Mouse (Mus musculus) spleen, adult 2 months (tissue): ENCODE measurements around the gene Spz1. TPM values are rescaled to one million over a fixed set of nuclear protein-coding genes. Genes with fewer than 3 reads are reported as not detected.

ENCODE experiments used
- DNase-seq, 2 experiments: peaks; one replicate each; pipeline versions ENCODE4 v3.0.0 to v3.0.0-alpha.2; 2012 to 2021; ENCODE audit warnings: low spot score in 2 of 2, low read depth in 1 of 2
- H3K27ac ChIP-seq: fragments of 200-500 bp; 2 replicates; pipeline ENCODE4 v1.5.1; 2012; ENCODE audit warnings: low read length, inconsistent platforms; ENCODE audit not compliant: insufficient read depth
- H3K27me3 ChIP-seq: fragments of 200-500 bp; 2 replicates; pipeline ENCODE4 v1.6.1; 2012; ENCODE audit warnings: mild to moderate bottlenecking, moderate library complexity, low read length, inconsistent platforms; ENCODE audit not compliant: control insufficient read depth, insufficient read depth
- H3K36me3 ChIP-seq: fragments of 200-500 bp; 2 replicates; pipeline ENCODE4 v1.6.1; 2012; ENCODE audit warnings: mild to moderate bottlenecking, low read length, inconsistent platforms; ENCODE audit not compliant: control insufficient read depth, insufficient read depth
- H3K4me1 ChIP-seq: fragments of 200-500 bp; 2 replicates; pipeline ENCODE4 v1.6.1; 2011; ENCODE audit warnings: inconsistent platforms; ENCODE audit not compliant: control insufficient read depth, insufficient read depth, insufficient read length
- H3K4me3 ChIP-seq: fragments of 200-500 bp; 2 replicates; pipeline ENCODE4 v1.5.1; 2011; ENCODE audit warnings: mild to moderate bottlenecking, inconsistent platforms; ENCODE audit not compliant: insufficient read depth, insufficient read length; ENCODE audit errors: extremely low read depth
- CTCF ChIP-seq: fragments of 200-500 bp; IDR thresholded peaks from 2 replicates; pipeline ENCODE4 v1.5.1; 2011; ENCODE audit warnings: mild to moderate bottlenecking, inconsistent platforms; ENCODE audit not compliant: insufficient read depth, insufficient read length, insufficient replicate concordance; ENCODE audit errors: extremely low read depth
- POLR2A ChIP-seq: fragments of 200-500 bp; IDR thresholded peaks from 2 replicates; pipeline ENCODE4 v1.6.1; 2011; ENCODE audit warnings: low read depth, low read length, inconsistent platforms
- WGBS: fragments of 180-500 bp; shearing (Covaris S2); methylation state at CpG from one replicate; pipeline ENCODE4 v1.1.7; 2018; 5-methylcytosine and 5-hydroxymethylcytosine counted together
- polyA plus RNA-seq: library from polyadenylated mRNA; depleted of rRNA; stranded (reverse); fragments of >200 nt; gene quantifications from 2 replicates; pipeline ENCODE4 v1.2.3, GENCODE M21; 2012

Gene Spz1
- polyA plus RNA-seq, 1 experiment, result not detected

DNA sequence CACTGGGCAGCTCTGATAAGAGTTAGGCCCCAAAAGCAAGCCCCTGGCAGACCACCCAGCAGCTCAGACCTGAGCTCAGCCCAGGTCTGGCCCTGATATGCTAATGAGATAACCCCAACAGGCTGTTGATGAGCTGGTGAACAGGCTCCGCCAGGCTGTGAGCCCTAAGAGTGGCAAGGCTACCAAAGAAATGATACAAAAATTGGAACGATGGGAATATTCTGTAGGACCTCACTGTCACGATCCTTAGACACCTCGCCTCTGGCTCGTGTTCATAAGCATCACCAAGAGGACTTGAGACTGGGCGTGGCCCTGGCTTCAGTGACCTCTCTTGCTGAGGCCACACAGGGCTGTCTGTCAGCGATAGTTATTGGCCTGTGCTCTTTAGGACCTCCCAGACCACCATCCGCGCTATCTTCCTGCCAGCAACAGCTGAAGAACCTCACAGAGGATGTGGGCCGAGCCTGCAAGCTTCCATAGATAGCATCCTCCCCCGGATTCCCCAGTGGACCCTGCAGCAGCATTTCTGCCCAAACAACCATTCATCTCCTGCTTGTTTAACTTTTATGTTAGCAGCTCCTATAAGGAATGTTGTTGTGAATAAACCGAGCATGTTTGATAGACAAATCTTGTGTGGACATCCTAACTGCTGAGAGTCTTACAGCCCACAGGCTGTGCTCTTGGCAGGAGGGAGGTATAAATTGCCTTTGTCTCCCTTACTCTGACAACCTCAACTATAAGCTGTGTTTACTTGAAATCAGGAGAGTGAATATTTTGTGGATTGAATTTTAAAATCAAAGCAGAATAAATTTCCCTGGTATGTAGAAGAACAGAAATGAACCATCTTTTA is 17.0 kb upstream of the Spz1 start:
- WGBS, result 49% methylated on average over 12 of the region's 12 CpGs
- no peak for DNase-seq
- TF ChIP-seq CTCF (no peak), POLR2A (no peak)
- Histone ChIP-seq H3K4me3 (no peak overlapping the region), H3K27ac (no peak overlapping the region; the same call in 1 of the 2 replicates), H3K36me3 (no peaks in the 10 kb centered on the region), H3K27me3 (no peaks in the 10 kb centered on the region), H3K4me1 (0 out of 2 replicates have a peak, but pooled peaks cover 4% of the 10 kb centered on the region)

DNA sequence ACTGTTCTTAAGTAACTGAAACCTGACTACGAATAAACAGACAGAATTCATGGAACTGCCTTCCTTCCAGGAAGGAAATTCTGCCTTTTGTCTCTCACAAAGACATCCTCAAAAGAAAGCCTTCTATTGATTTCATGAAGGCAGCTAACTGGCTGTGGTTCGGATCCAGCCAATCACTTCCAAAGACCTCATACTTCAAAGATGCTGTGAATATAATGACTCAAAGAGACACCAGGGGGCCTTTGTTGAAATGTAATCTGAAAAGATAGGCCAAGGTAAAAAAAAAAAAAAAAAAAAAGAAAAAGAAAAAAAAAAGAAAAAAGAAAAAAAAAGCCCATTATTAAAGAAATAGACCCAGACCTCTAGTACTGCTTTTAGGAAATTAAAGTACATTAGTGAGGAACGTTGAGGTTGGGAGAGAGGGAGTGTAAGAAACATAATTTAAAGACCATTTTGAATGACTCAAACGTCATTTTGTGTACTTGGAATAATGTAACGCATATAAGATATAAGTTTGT is 16.4 kb upstream of the Spz1 start:
- TF ChIP-seq POLR2A (no peak), CTCF (no peak)
- H3K36me3 ChIP-seq, result no peaks in the 10 kb centered on the region
- no peaks in the 10 kb centered on the region for H3K27me3 ChIP-seq
- no peak overlapping the region for H3K4me3 ChIP-seq
- DNase-seq, result no peak
- 0 out of 2 replicates have a peak, but pooled peaks cover 4% of the 10 kb centered on the region for H3K4me1 ChIP-seq
- H3K27ac ChIP-seq, result no peak overlapping the region
- WGBS, result 75% methylated on average over 5 of the region's 5 CpGs

DNA sequence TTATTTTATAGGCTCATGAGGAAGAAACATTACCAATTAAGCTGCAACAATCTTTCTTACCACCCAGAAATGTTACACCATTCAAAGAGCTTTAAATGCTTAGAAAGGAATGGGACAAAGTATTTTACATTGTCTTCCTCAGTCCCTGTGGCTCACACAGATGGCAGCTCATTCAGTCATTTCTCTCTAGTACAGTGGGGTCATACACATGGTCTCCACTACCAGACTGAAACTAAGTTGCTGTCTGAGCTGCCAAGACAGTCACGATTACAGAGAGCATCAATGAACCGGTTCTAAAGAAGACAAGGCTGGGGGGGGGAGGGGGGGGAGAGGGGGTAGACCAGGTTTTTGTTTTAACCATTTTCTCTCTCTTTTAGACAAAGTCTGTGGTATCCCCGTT is 15.3 kb upstream of the Spz1 start:
- Histone ChIP-seq H3K27me3 (no peaks in the 10 kb centered on the region), H3K4me1 (0 out of 2 replicates have a peak, but pooled peaks cover 4% of the 10 kb centered on the region), H3K4me3 (no peak overlapping the region), H3K36me3 (no peaks in the 10 kb centered on the region), H3K27ac (no peak overlapping the region)
- WGBS, result 76% methylated on average over 3 of the region's 3 CpGs
- no peak for TF ChIP-seq CTCF
- TF ChIP-seq POLR2A, result no peak
- DNase-seq, result no peak

DNA sequence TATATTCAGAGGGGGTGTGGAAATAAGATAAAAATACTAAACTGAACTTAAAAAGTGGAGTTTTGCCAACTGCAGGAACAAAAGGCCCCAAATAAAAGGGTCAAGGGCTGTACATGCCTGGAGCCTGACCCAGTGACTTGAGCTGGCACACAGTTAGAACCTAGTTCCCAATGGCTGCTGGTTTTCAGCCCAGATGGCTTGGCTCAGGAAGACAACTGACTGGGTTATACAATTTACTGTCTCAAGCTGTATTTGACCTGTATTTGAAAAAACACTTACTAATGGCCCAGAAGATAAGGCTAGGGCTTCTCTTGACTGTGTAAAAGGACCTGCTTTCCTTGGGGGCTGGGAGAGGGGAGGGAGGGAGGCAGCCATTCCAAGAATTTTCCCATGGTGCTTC is 13.3 kb upstream of the Spz1 start:
- Histone ChIP-seq H3K27me3 (no peaks in the 10 kb centered on the region), H3K27ac (no peak overlapping the region), H3K4me1 (0 out of 2 replicates have a peak, but pooled peaks cover 4% of the 10 kb centered on the region), H3K4me3 (no peak overlapping the region), H3K36me3 (no peaks in the 10 kb centered on the region)
- DNase-seq, result no peak
- TF ChIP-seq CTCF (no peak), POLR2A (no peak)

DNA sequence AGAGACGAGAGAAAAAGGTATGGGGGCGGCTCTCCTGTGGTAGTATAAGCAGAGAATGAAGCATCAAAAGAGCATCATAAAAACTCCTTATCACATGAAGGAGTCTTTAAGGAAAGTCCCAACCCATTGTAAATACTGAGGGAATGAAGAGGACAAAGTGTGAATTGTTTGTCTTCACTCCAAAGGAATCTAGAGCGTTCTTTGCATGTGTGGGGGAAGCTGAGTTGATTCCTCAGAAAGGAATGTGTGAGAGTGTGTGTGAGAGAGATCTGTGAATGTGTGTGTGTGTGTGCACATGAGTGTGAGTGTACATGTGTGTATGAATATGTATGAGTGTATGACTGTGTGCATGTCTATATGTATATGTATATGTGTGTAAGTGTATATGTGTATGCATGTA is 12.7 kb upstream of the Spz1 start:
- no peak for TF ChIP-seq POLR2A
- no peak for TF ChIP-seq CTCF
- no peak for DNase-seq
- no peak overlapping the region for H3K4me3 ChIP-seq
- WGBS, result 90% methylated on average over 3 of the region's 3 CpGs
- H3K36me3 ChIP-seq, result no peaks in the 10 kb centered on the region
- no peaks in the 10 kb centered on the region for H3K27me3 ChIP-seq
- 0 out of 2 replicates have a peak, but pooled peaks cover 4% of the 10 kb centered on the region for H3K4me1 ChIP-seq
- H3K27ac ChIP-seq, result no peak overlapping the region

DNA sequence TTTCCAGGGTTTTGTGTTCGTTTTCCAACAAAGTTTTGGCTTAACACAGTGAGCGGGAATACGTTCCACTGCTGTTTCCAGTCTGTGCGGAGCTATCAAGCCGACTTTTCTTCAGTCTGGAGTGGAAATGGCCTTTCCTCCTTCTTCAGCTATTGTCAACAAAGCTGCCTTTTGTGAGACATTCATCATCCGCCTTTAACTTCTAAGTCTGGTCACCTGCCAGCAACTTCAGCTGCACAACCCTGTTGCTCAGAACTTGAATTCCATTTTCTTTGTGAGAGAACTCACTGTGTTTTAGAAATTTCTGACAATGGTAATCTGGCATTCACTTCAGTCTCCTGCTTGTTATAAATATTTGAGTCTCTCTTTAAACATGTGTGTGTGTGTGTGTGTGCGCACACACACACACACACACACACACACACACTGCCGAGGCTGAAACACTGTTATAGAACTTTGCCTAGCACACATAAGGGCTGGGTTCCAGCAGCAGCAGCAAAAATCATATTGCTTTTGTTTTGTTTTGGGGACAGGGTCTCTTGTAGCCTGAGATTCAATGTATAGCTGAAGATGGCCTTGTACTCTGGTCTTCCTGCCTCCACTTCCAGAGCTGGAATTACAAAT is 8.2 kb upstream of the Spz1 start:
- Histone ChIP-seq H3K4me1 (no peaks in the 10 kb centered on the region), H3K36me3 (no peaks in the 10 kb centered on the region), H3K4me3 (no peak overlapping the region), H3K27me3 (no peaks in the 10 kb centered on the region), H3K27ac (no peak overlapping the region)
- 80% methylated on average over 8 of the region's 8 CpGs for WGBS
- no peak for TF ChIP-seq CTCF
- TF ChIP-seq POLR2A, result no peak
- no peak for DNase-seq
